Mouse (Mus musculus): ENCODE results near the gene Prkag2. TPM values are rescaled to one million over a fixed set of nuclear protein-coding genes. Genes with fewer than 3 reads are reported as not detected.

Gene Prkag2
- polyA plus RNA-seq, 1 experiment from 2014 or later, result 74.5 TPM

GRCm38 (mm10) chr5:24915119-24915518, 185.3 kb downstream of the Prkag2 start:
- no peak overlapping the region for H3K27ac ChIP-seq
- H3K27me3 ChIP-seq, result no peaks in the 10 kb centered on the region
- 85% methylated on average over 5 of the region's 5 CpGs for WGBS
- no peaks in the 10 kb centered on the region for H3K4me1 ChIP-seq (replicated peaks)
- H3K4me3 ChIP-seq (replicated peaks), result no peak overlapping the region
- H3K9me3 ChIP-seq, result no peaks in the 10 kb centered on the region
- no peak overlapping the region for H3K4me2 ChIP-seq (replicated peaks)
- ATAC-seq, result no peak
- H3K9ac ChIP-seq (replicated peaks), result no peak overlapping the region
- no peaks in the 10 kb centered on the region for H3K36me3 ChIP-seq

GRCm38 (mm10) chr5:24913656-24914055, 186.8 kb downstream of the Prkag2 start:
- whole genome bisulfite sequencing, result 78% methylated on average over 6 of the region's 6 CpGs
- no peak for ATAC-seq
- Histone ChIP-seq H3K27me3 (no peaks in the 10 kb centered on the region), H3K36me3 (no peaks in the 10 kb centered on the region), H3K4me2 (replicated peaks) (no peak overlapping the region), H3K27ac (no peak overlapping the region), H3K4me3 (replicated peaks) (no peak overlapping the region), H3K4me1 (replicated peaks) (no peaks in the 10 kb centered on the region), H3K9ac (replicated peaks) (no peak overlapping the region), H3K9me3 (no peaks in the 10 kb centered on the region)

- 11% methylated on average over 16 of the region's 19 CpGs for WGBS
- peak overlapping the region; percentile 65 for H3K4me3 ChIP-seq (replicated peaks)
- H3K27ac ChIP-seq, result peak overlapping the region; percentile 95
- H3K4me1 ChIP-seq (replicated peaks), result peaks cover 27% of the 10 kb centered on the region
- no peaks in the 10 kb centered on the region for H3K9me3 ChIP-seq
- H3K9ac ChIP-seq (replicated peaks), result peak overlapping the region; percentile 81
- H3K36me3 ChIP-seq, result 0 out of 2 replicates have a peak, but pooled peaks cover 5% of the 10 kb centered on the region
- peak overlapping the region; percentile 78 for H3K4me2 ChIP-seq (replicated peaks)
- H3K27me3 ChIP-seq, result no peaks in the 10 kb centered on the region
- peak; percentile 6 for ATAC-seq
Observed at GRCm38 (mm10) chr5:24908820-24909716, 191.4 kb downstream of the Prkag2 start.

- peaks cover 31% of the 10 kb centered on the region for H3K4me1 ChIP-seq (replicated peaks)
- H3K27ac ChIP-seq, result peak overlapping the region; percentile 95
- whole genome bisulfite sequencing, result under 1% methylated on average over 79 of the region's 87 CpGs
- peak overlapping the region; percentile 78 for H3K4me2 ChIP-seq (replicated peaks)
- H3K27me3 ChIP-seq, result no peaks in the 10 kb centered on the region
- H3K4me3 ChIP-seq (replicated peaks), result peak overlapping the region; percentile 65
- ATAC-seq, result peak; percentile 97
- H3K9me3 ChIP-seq, result no peaks in the 10 kb centered on the region
- 0 out of 2 replicates have a peak, but pooled peaks cover 5% of the 10 kb centered on the region for H3K36me3 ChIP-seq
- peak overlapping the region; percentile 81 for H3K9ac ChIP-seq (replicated peaks)
Observed at GRCm38 (mm10) chr5:24908141-24908819, 192.2 kb downstream of the Prkag2 start.

GRCm38 (mm10) chr5:24907737-24908136, 192.7 kb downstream of the Prkag2 start:
- under 1% methylated on average over 26 of the region's 26 CpGs for WGBS
- Histone ChIP-seq H3K36me3 (0 out of 2 replicates have a peak, but pooled peaks cover 5% of the 10 kb centered on the region), H3K27ac (peak overlapping the region; percentile 95), H3K9me3 (no peaks in the 10 kb centered on the region), H3K4me2 (replicated peaks) (peak overlapping the region; percentile 78), H3K4me3 (replicated peaks) (peak overlapping the region; percentile 65), H3K27me3 (no peaks in the 10 kb centered on the region), H3K9ac (replicated peaks) (peak overlapping the region; percentile 81), H3K4me1 (replicated peaks) (peaks cover 35% of the 10 kb centered on the region)
- ATAC-seq, result peak; percentile 61; the same call in 1 of the 2 replicates

GRCm38 (mm10) chr5:24906844-24907243, 193.6 kb downstream of the Prkag2 start:
- Histone ChIP-seq H3K4me1 (replicated peaks) (peaks cover 36% of the 10 kb centered on the region), H3K9me3 (no peaks in the 10 kb centered on the region), H3K27me3 (no peaks in the 10 kb centered on the region), H3K4me3 (replicated peaks) (peak overlapping the region; percentile 65), H3K9ac (replicated peaks) (peak overlapping the region; percentile 81), H3K27ac (no peak overlapping the region), H3K4me2 (replicated peaks) (peak overlapping the region; percentile 78), H3K36me3 (peaks cover 7% of the 10 kb centered on the region; the same call in 1 of the 2 replicates)
- WGBS, result 56% methylated on average over 9 of the region's 9 CpGs
- ATAC-seq, result no peak

GRCm38 (mm10) chr5:24904941-24905340, 195.5 kb downstream of the Prkag2 start:
- ATAC-seq, result no peak
- Histone ChIP-seq H3K27me3 (no peaks in the 10 kb centered on the region), H3K9ac (replicated peaks) (no peak overlapping the region; the same call in 1 of the 2 replicates), H3K4me2 (replicated peaks) (no peak overlapping the region), H3K27ac (no peak overlapping the region), H3K4me1 (replicated peaks) (peaks cover 36% of the 10 kb centered on the region), H3K4me3 (replicated peaks) (no peak overlapping the region), H3K36me3 (peaks cover 20% of the 10 kb centered on the region), H3K9me3 (no peaks in the 10 kb centered on the region)
- WGBS, result 84% methylated on average over 9 of the region's 9 CpGs

GRCm38 (mm10) chr5:24904423-24904822, 196.0 kb downstream of the Prkag2 start:
- H3K4me3 ChIP-seq (replicated peaks), result no peak overlapping the region
- no peak overlapping the region for H3K4me2 ChIP-seq (replicated peaks)
- ATAC-seq, result no peak
- peaks cover 20% of the 10 kb centered on the region for H3K36me3 ChIP-seq
- H3K27ac ChIP-seq, result no peak overlapping the region
- H3K27me3 ChIP-seq, result no peaks in the 10 kb centered on the region
- H3K9ac ChIP-seq (replicated peaks), result no peak overlapping the region
- peaks cover 36% of the 10 kb centered on the region for H3K4me1 ChIP-seq (replicated peaks)
- 91% methylated on average over 8 of the region's 8 CpGs for WGBS
- H3K9me3 ChIP-seq, result no peaks in the 10 kb centered on the region

- Histone ChIP-seq H3K9ac (replicated peaks) (no peak overlapping the region), H3K36me3 (peaks cover 20% of the 10 kb centered on the region), H3K27ac (no peak overlapping the region), H3K4me1 (replicated peaks) (peaks cover 36% of the 10 kb centered on the region), H3K4me3 (replicated peaks) (no peak overlapping the region), H3K9me3 (no peaks in the 10 kb centered on the region), H3K27me3 (no peaks in the 10 kb centered on the region), H3K4me2 (replicated peaks) (no peak overlapping the region)
- 89% methylated on average over 4 of the region's 4 CpGs for WGBS
- no peak for ATAC-seq
Observed at GRCm38 (mm10) chr5:24904001-24904400, 196.4 kb downstream of the Prkag2 start.

- no peak overlapping the region for H3K4me2 ChIP-seq (replicated peaks)
- H3K4me1 ChIP-seq (replicated peaks), result peaks cover 36% of the 10 kb centered on the region
- H3K27me3 ChIP-seq, result no peaks in the 10 kb centered on the region
- no peak overlapping the region for H3K27ac ChIP-seq
- WGBS, result 26% methylated on average over 4 of the region's 4 CpGs
- no peak for ATAC-seq
- no peaks in the 10 kb centered on the region for H3K9me3 ChIP-seq
- H3K9ac ChIP-seq (replicated peaks), result no peak overlapping the region
- peaks cover 20% of the 10 kb centered on the region for H3K36me3 ChIP-seq
- no peak overlapping the region for H3K4me3 ChIP-seq (replicated peaks)
Observed at GRCm38 (mm10) chr5:24902835-24903234, 197.6 kb downstream of the Prkag2 start.

- Histone ChIP-seq H3K4me1 (replicated peaks) (no peaks in the 10 kb centered on the region; the same call in 1 of the 2 replicates), H3K4me2 (replicated peaks) (no peak overlapping the region), H3K27me3 (no peaks in the 10 kb centered on the region), H3K9me3 (no peaks in the 10 kb centered on the region), H3K36me3 (peaks cover 4% of the 10 kb centered on the region; the same call in 1 of the 2 replicates), H3K4me3 (replicated peaks) (no peak overlapping the region), H3K27ac (no peak overlapping the region), H3K9ac (replicated peaks) (no peak overlapping the region)
- WGBS, result 92% methylated on average over 4 of the region's 4 CpGs
- ATAC-seq, result no peak
Observed at GRCm38 (mm10) chr5:24895606-24896005, 204.8 kb downstream of the Prkag2 start.

- no peak overlapping the region for H3K9ac ChIP-seq (replicated peaks)
- H3K27me3 ChIP-seq, result no peaks in the 10 kb centered on the region
- H3K9me3 ChIP-seq, result no peaks in the 10 kb centered on the region
- 65% methylated on average over 1 of the region's 1 CpGs for WGBS
- H3K27ac ChIP-seq, result no peak overlapping the region
- H3K4me3 ChIP-seq (replicated peaks), result no peak overlapping the region
- no peak for ATAC-seq
- 0 out of 2 replicates have a peak, but pooled peaks cover 3% of the 10 kb centered on the region for H3K36me3 ChIP-seq
- H3K4me1 ChIP-seq (replicated peaks), result no peaks in the 10 kb centered on the region; the same call in 1 of the 2 replicates
- no peak overlapping the region for H3K4me2 ChIP-seq (replicated peaks)
Observed at GRCm38 (mm10) chr5:24894814-24895213, 205.6 kb downstream of the Prkag2 start.

Data from midbrain, embryonic 13.5 days (tissue).